Mouse (Mus musculus) heart, adult 18-20 months (tissue): ENCODE measurements around the gene Tesk1. TPM values are rescaled to one million over a fixed set of nuclear protein-coding genes. Genes with fewer than 3 reads are reported as not detected.
A peak's percentile ranks its signal among the peaks of the same experiment; 100 is the strongest.

ENCODE experiments used
- DNase-seq, 2 experiments: peaks; one replicate each; pipeline ENCODE4 v3.0.0; 2021 to 2022; ENCODE audit warnings: mixed read lengths in 1 of 2
- total RNA-seq, 2 experiments: library from RNA; stranded (reverse); gene quantifications; 2 replicates each; pipeline ENCODE4 v1.2.3; 2021

The Tesk1 gene
- total RNA-seq, 2 experiments from 2014 or later, result 30.8 to 32.7 TPM

DNA sequence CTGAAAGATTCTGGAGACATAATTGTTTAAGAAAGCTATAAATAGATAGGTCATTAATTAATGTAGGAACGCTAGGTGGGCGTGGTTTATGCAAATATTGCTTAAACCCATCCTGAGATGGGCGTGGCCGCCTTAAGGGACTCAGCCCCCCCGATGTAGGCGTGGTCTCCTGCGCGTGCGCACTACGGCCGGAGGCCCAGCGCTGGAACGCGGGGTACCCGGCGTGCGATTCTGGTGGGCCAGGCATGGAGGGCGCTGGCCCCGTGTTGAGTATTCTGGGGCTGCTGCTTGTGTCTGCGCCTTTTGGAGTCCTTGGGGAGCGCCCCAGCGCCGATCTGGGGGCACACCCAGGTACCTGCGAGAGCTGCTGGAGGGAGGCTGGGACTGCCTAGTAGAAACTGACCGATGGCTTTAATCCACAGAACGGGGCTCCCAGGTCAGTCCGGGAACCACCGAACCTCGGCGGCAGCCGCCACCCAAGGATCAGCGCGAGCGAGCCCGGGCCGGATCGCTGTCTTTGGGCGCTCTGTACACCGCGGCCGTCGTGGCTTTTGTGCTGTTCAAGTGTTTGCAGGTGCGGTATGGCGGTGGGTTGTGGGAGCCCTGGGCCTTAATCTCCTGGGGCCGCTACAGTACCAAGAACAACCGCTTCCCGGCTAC is 51.6 kb downstream of the Tesk1 start:
- DNase-seq, result peak; percentile 97 to 98

DNA sequence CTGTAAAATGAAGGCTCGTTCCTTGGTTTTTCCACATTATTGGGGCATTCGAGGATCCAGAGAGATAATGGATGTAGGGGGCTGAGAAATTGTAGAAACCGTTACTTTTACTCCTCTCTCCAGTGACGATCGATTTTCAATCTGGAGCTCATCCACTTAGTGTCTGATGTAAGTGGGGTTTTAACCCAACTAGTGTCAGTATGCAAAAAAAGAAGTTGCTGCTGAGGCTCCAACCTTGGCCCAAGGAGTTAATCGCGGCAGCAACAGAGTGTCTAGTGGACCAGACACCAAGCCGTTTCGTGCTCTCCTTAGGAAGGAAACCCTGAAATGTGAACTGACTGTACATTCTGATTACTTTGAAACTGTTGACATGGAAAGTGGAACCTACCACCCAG is 52.1 kb downstream of the Tesk1 start:
- DNase-seq, result peak in 1 of 2 experiments; percentile 40

DNA sequence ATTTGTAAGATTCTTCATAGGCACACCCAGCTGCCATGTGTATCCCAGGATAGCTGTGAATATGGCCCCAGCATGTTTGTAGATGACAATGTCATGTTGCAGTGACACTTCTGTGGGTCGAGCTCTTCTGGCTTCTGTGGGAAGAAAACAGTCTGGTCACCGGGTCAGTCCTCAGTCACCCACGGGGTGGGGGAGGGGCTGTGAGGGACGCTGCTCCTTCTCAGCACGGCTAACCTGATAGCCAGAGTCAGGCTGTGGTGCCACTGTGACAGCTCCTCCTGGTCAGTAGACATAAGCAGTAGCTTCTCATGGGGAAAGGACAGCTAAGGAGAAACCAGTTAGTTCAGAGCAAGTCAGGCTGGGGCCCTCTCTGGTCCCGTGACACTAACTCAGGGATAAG is 54.8 kb downstream of the Tesk1 start:
- DNase-seq, result no peak

DNA sequence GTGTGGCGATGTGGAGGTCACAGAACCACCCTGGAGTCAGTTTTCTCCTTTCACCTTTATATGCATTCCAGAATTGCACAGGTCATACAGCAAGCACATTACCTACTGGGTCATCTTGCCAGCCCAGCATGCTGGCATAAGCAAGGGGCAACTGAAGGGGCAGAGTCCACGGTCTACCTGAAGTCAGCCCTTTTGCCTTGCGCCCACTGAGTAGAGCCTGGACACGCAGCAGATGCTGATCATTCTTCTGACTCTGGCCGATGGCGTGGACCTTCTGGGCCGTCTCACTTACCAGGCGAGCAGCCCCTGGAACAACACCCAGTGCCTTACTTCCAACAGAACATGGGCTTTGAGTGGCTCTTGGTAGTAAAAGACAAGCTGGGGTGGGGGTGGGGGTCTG is 55.7 kb downstream of the Tesk1 start:
- DNase-seq, result no peak

Other genes starting within 250 kb of the Tesk1 start
- under 1 TPM in 1 of 2 experiments, not detected in 1; 0.07 TPM for gene Atp8b5, start 174.8 kb upstream of the Tesk1 start, total RNA-seq
- gene Rusc2, start 60.0 kb upstream of the Tesk1 start, total RNA-seq, result 10 to 100 TPM; 50.5 to 53.9 TPM
- under 1 TPM in 1 of 2 experiments, not detected in 1; 0.26 TPM for gene Fam166b, start 12.8 kb upstream of the Tesk1 start, total RNA-seq
- 1 to 10 TPM in 1 of 2 experiments, under 1 TPM in 1; 0.82 to 4.7 TPM for gene Cd72, start 12.7 kb downstream of the Tesk1 start, total RNA-seq
- gene Sit1, start 41.8 kb downstream of the Tesk1 start, total RNA-seq, result 1 to 10 TPM in 1 of 2 experiments, not detected in 1; 1.1 TPM
- gene Ccdc107, start 51.0 kb downstream of the Tesk1 start, total RNA-seq, result 10 to 100 TPM; 29.2 to 31.7 TPM
- gene Arhgef39, start 57.8 kb downstream of the Tesk1 start, total RNA-seq, result under 1 TPM in 1 of 2 experiments, not detected in 1; 0.64 TPM
- under 1 TPM in 1 of 2 experiments, not detected in 1; 0.36 TPM for gene Car9, start 65.0 kb downstream of the Tesk1 start, total RNA-seq
- gene Tpm2, start 81.8 kb downstream of the Tesk1 start, total RNA-seq, result 10 to 100 TPM; 32.1 to 35.2 TPM
- gene Creb3, start 120.4 kb downstream of the Tesk1 start, total RNA-seq, result 10 to 100 TPM; 38.4 to 52.4 TPM
- 100 to 1,000 TPM in 1 of 2 experiments, 10 to 100 TPM in 1; 98.2 to 111 TPM for gene Tln1, start 120.8 kb downstream of the Tesk1 start, total RNA-seq
- 10 to 100 TPM; 24.3 to 27.9 TPM for gene Rgp1, start 136.8 kb downstream of the Tesk1 start, total RNA-seq
- 10 to 100 TPM in 1 of 2 experiments, 1 to 10 TPM in 1; 9.3 to 10.8 TPM for gene Gba2, start 136.9 kb downstream of the Tesk1 start, total RNA-seq
- under 1 TPM in 1 of 2 experiments, not detected in 1; 0.54 TPM for gene Msmp, start 142.6 kb downstream of the Tesk1 start, total RNA-seq
- 10 to 100 TPM; 39.7 to 42.1 TPM for gene Npr2, start 190.0 kb downstream of the Tesk1 start, total RNA-seq
- not detected for gene Spag8, start 211.7 kb downstream of the Tesk1 start, total RNA-seq
- gene Hint2, start 214.5 kb downstream of the Tesk1 start, total RNA-seq, result 100 to 1,000 TPM; 163 to 173 TPM
- 10 to 100 TPM; 20.0 to 21.0 TPM for gene Tmem8b, start 227.0 kb downstream of the Tesk1 start, total RNA-seq
- gene Fam221b, start 227.2 kb downstream of the Tesk1 start, total RNA-seq, result under 1 TPM; 0.15 to 0.28 TPM